9 mouse cellular contexts compared by ENCODE assay signal in genomic region chr8:127720593-127721290, GRCm38 (mm10).
DNase-seq lines count a peak whose midpoint lies in the region; ATAC-seq and TF ChIP-seq lines count a peak whose summit lies in the region.
"Had no signal": no experiment of that assay in that cellular context is flagged by ENCODE, and none has a peak within 500 bp of the region (broad histone marks: within the 10 kb centered on the region; RNA-seq: fewer than 3 reads in every experiment).

No protein-coding gene starts in this region.

- TF ChIP-seq CTCF in midbrain, postnatal 0 days (IDR thresholded peaks at IDR 0.05), result no peak

- peak overlapping the region; percentile 67 for H3K4me2 ChIP-seq in heart, embryonic 13.5 days
- no peak overlapping the region for H3K4me2 ChIP-seq in midbrain, embryonic 11.5 days
- no peak overlapping the region for H3K4me2 ChIP-seq in midbrain, postnatal 0 days (ENCODE audit: low read depth, low read length, poor library complexity, severe bottlenecking)
- peak overlapping the region; percentile 18; the same call in 1 of the 2 replicates for H3K4me2 ChIP-seq in neural tube, embryonic 13.5 days

- peak overlapping the region; percentile 77 for H3K27ac ChIP-seq in heart, embryonic 13.5 days (replicated peaks)
- no peak overlapping the region for H3K27ac ChIP-seq in midbrain, embryonic 11.5 days (ENCODE audit: low read depth, low read length)
- no peak overlapping the region for H3K27ac ChIP-seq in midbrain, postnatal 0 days (ENCODE audit: low read depth, low read length)
- 0 out of 2 replicates have a peak overlapping the region, but pooled peaks have one; percentile 4 for H3K27ac ChIP-seq in neural tube, embryonic 13.5 days (replicated peaks)

- peak overlapping the region; percentile 59 for H3K9ac ChIP-seq in heart, embryonic 13.5 days
- H3K9ac ChIP-seq in midbrain, embryonic 11.5 days (ENCODE audit: low read length), result no peak overlapping the region
- H3K9ac ChIP-seq in midbrain, postnatal 0 days (replicated peaks; ENCODE audit: low read length, poor library complexity, severe bottlenecking), result no peak overlapping the region
- no peak overlapping the region for H3K9ac ChIP-seq in neural tube, embryonic 13.5 days

- H3K27me3 ChIP-seq in heart, embryonic 13.5 days (replicated peaks), result no peaks in the 10 kb centered on the region
- H3K27me3 ChIP-seq in midbrain, embryonic 11.5 days (ENCODE audit: control insufficient read depth, insufficient read depth, low read length), result no peaks in the 10 kb centered on the region; the same call in 1 of the 2 replicates
- no peaks in the 10 kb centered on the region for H3K27me3 ChIP-seq in midbrain, postnatal 0 days (ENCODE audit: insufficient read depth, low read length)
- H3K27me3 ChIP-seq in neural tube, embryonic 13.5 days, result no peaks in the 10 kb centered on the region

- H3K4me1 ChIP-seq in heart, embryonic 13.5 days, result peaks cover 33% of the 10 kb centered on the region
- H3K4me1 ChIP-seq in midbrain, embryonic 11.5 days (ENCODE audit: control insufficient read depth, insufficient read depth, low read length), result no peaks in the 10 kb centered on the region
- 0 out of 2 replicates have a peak, but pooled peaks cover 4% of the 10 kb centered on the region for H3K4me1 ChIP-seq in midbrain, postnatal 0 days (ENCODE audit: insufficient read depth, low read length)
- H3K4me1 ChIP-seq in neural tube, embryonic 13.5 days (replicated peaks), result peaks cover 22% of the 10 kb centered on the region

- no peaks in the 10 kb centered on the region for H3K36me3 ChIP-seq in heart, embryonic 13.5 days
- H3K36me3 ChIP-seq in midbrain, embryonic 11.5 days (ENCODE audit: control insufficient read depth, insufficient read depth, low read length), result no peaks in the 10 kb centered on the region
- no peaks in the 10 kb centered on the region for H3K36me3 ChIP-seq in midbrain, postnatal 0 days (ENCODE audit: insufficient read depth, low read length)
- no peaks in the 10 kb centered on the region for H3K36me3 ChIP-seq in neural tube, embryonic 13.5 days

- no peaks in the 10 kb centered on the region for H3K9me3 ChIP-seq in heart, embryonic 13.5 days
- H3K9me3 ChIP-seq in midbrain, embryonic 11.5 days (ENCODE audit: control insufficient read depth, low read length), result no peaks in the 10 kb centered on the region
- no peaks in the 10 kb centered on the region for H3K9me3 ChIP-seq in midbrain, postnatal 0 days (ENCODE audit: low read length)
- no peaks in the 10 kb centered on the region for H3K9me3 ChIP-seq in neural tube, embryonic 13.5 days

- WGBS in heart, embryonic 13.5 days, result 7% methylated on average over 6 of the region's 6 CpGs
- WGBS in midbrain, embryonic 11.5 days, result 50% methylated on average over 6 of the region's 6 CpGs
- WGBS in midbrain, postnatal 0 days, result 27% methylated on average over 6 of the region's 6 CpGs
- WGBS in neural tube, embryonic 13.5 days, result 20% methylated on average over 6 of the region's 6 CpGs

- H3K4me3 ChIP-seq in heart, embryonic 13.5 days, result peak overlapping the region; percentile 29
- H3K4me3 ChIP-seq in midbrain, embryonic 11.5 days (ENCODE audit: low read depth, low read length), result no peak overlapping the region
- no peak overlapping the region for H3K4me3 ChIP-seq in midbrain, postnatal 0 days (ENCODE audit: low read depth, low read length)
- H3K4me3 ChIP-seq in neural tube, embryonic 13.5 days, result no peak overlapping the region

- ATAC-seq in heart, embryonic 13.5 days (ENCODE audit: extremely low read depth, insufficient number of reproducible peaks, low FRiP score, low TSS enrichment), result peak; percentile 54; the same call in 1 of the 2 replicates
- ATAC-seq in midbrain, embryonic 11.5 days (ENCODE audit: low FRiP score), result no peak
- no peak for ATAC-seq in midbrain, postnatal 0 days (ENCODE audit: low FRiP score)
- ATAC-seq in neural tube, embryonic 13.5 days (ENCODE audit: low read depth), result no peak

- DNase-seq in heart, adult 8-10 months (ENCODE audit: low spot score), result no peak
- peak; percentile 84 for DNase-seq in midbrain, embryonic 11.5 days (ENCODE audit: low spot score, missing footprints)
- DNase-seq in midbrain, postnatal 0 days (ENCODE audit: low spot score), result no peak
- DNase-seq in liver, result peak; percentile 15
- DNase-seq in right cerebral cortex, postnatal 14 days, result no peak
- no peak for DNase-seq in ovary, adult 18-20 months (ENCODE audit: low spot score)
- DNase-seq: left cerebral cortex, postnatal 4 days had no signal

Comparison
In these comparisons a context has a peak if more than half of its experiments do, and no peak if none do; other contexts are left out.
1. DNase-seq: peak in midbrain, embryonic 11.5 days (single experiment) and liver (single experiment); none in heart, adult 8-10 months (single experiment), midbrain, postnatal 0 days (single experiment), right cerebral cortex, postnatal 14 days (single experiment) and ovary, adult 18-20 months (single experiment).
2. H3K27ac ChIP-seq: peak in heart, embryonic 13.5 days (single experiment) and neural tube, embryonic 13.5 days (single experiment); none in midbrain, embryonic 11.5 days (single experiment) and midbrain, postnatal 0 days (single experiment).
3. H3K4me2 ChIP-seq: peak in heart, embryonic 13.5 days (single experiment) and neural tube, embryonic 13.5 days (single experiment); none in midbrain, embryonic 11.5 days (single experiment) and midbrain, postnatal 0 days (single experiment).